Mouse (Mus musculus): ENCODE data around the gene Tnni3. TPM values are rescaled to one million over a fixed set of nuclear protein-coding genes. Genes with fewer than 3 reads are reported as not detected.

Tnni3 gene
- polyA plus RNA-seq, 1 experiment from 2014 or later: 0.81 TPM

DNA sequence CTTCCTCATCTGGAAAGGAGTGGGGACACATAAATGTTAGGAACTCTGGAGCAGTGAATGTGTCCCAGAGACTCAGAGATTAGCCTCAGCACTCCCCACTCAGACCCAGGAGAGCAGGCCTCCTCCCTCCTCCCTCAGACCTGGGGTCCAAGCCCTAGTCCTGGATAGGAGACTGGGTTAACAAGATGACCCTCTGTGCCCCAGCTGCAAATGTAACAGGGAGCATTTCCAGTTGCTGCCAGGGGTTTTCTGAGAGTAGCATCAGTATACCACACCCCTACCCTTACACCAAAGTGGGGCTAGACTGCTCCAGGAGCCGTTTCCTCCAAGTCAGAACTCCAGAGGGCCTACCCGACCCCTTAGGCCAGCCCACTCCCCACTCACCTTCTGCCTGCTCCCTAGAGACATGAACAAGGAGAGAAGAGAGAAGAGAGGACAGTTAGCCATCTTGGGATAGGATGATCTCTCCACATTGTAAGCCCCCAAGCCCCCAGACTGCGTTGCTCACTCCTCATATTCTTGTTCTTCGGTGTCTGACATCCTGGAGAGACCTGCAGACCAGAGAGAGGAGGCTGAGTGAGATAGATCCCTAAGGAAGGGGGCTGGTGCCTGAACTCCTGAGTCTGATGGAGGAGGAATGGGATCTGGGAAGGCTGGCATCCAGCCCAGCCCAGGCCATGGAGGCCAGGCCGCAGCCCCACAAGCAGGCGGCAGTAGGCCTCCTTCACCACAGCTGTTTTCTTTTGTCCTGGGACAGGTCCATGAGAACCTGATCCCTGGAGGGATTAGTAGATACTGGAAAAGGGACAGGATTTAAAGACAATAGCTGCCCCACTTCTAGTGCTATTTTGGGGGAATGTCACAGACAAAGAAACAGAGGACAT is 10.0 kb downstream of the Tnni3 start:
- Histone ChIP-seq H3K9me3 (replicated peaks; ENCODE audit: control insufficient read depth, low read length) (no peaks in the 10 kb centered on the region), H3K4me3 (ENCODE audit: low read depth, low read length) (no peak overlapping the region), H3K9ac (ENCODE audit: low read length) (no peak overlapping the region), H3K4me2 (ENCODE audit: low read length) (no peak overlapping the region), H3K27ac (ENCODE audit: low read depth, low read length) (no peak overlapping the region), H3K4me1 (ENCODE audit: control insufficient read depth, insufficient read depth, low read length) (no peaks in the 10 kb centered on the region), H3K27me3 (replicated peaks; ENCODE audit: control insufficient read depth, insufficient read depth, low read length) (no peaks in the 10 kb centered on the region), H3K36me3 (ENCODE audit: control insufficient read depth, insufficient read depth, low read length) (no peaks in the 10 kb centered on the region)
- WGBS: 46% methylated on average over 6 of the region's 6 CpGs
- ATAC-seq (no peak), DNase-seq (ENCODE audit: low spot score) (no peak)

DNA sequence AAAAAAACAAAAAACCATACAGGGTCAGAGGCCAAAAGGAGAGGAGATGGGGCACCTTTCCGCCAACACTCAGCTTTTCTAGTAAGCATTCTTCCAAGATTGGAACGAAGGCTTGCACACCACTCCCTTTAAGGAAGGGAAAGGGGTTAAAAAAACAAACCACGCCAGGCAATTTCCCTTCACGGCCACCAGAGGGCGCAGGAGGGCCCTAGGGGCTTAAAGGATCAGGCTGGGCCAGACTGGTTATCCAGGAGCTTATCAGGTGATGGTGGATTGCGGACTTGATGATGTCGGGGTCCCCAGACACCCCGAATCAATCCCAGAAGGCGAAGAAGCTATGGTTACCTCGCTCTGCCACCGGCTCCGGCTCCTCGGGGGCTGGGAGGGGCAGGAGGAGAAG is 10.8 kb downstream of the Tnni3 start:
- WGBS: 34% methylated on average over 13 of the region's 13 CpGs
- Histone ChIP-seq H3K36me3 (ENCODE audit: control insufficient read depth, insufficient read depth, low read length) (no peaks in the 10 kb centered on the region), H3K4me3 (ENCODE audit: low read depth, low read length) (no peak overlapping the region), H3K27ac (ENCODE audit: low read depth, low read length) (no peak overlapping the region), H3K9ac (ENCODE audit: low read length) (no peak overlapping the region), H3K9me3 (replicated peaks; ENCODE audit: control insufficient read depth, low read length) (no peaks in the 10 kb centered on the region), H3K27me3 (replicated peaks; ENCODE audit: control insufficient read depth, insufficient read depth, low read length) (no peaks in the 10 kb centered on the region), H3K4me1 (ENCODE audit: control insufficient read depth, insufficient read depth, low read length) (no peaks in the 10 kb centered on the region), H3K4me2 (ENCODE audit: low read length) (no peak overlapping the region)
- ATAC-seq (no peak), DNase-seq (ENCODE audit: low spot score) (peak; percentile 34)

DNA sequence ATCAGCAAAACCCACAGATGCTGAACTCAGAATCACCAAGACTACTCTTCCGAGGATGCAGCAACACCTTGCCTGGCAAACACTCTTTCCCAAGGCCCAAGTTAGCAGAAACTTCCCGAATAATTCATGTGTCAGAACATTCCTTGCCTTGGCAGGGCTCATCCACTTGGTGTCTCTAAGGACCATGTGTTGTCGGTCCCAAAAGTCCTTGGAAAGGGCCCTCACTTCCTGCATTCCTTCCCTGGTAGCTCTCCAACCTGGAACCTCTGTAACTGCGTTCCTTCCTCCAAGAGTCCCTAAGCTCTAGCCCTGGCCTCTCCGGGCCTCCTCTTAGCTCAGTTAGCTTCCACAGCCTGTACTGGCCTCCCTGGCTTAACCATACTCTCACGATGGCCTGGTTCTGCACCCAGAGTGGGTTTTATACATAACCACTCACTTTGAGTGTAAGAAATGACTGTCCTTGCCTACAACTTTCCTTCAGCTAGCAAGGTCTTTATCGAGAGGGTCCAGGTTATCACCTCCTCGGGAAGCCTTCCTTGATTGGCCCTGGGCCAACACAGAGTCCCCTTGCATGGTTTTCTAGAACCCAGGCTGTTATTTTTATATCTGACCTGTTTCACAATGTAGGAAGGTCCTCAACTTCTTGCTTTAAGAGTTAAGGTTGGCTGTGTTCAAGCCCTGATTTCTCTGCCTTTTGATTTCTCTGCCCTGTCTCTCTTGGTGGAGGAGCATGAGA is 12.4 kb downstream of the Tnni3 start:
- Histone ChIP-seq H3K27ac (ENCODE audit: low read depth, low read length) (no peak overlapping the region), H3K4me3 (ENCODE audit: low read depth, low read length) (no peak overlapping the region), H3K4me1 (ENCODE audit: control insufficient read depth, insufficient read depth, low read length) (no peaks in the 10 kb centered on the region), H3K9me3 (replicated peaks; ENCODE audit: control insufficient read depth, low read length) (no peaks in the 10 kb centered on the region), H3K27me3 (replicated peaks; ENCODE audit: control insufficient read depth, insufficient read depth, low read length) (no peaks in the 10 kb centered on the region), H3K36me3 (ENCODE audit: control insufficient read depth, insufficient read depth, low read length) (no peaks in the 10 kb centered on the region), H3K4me2 (ENCODE audit: low read length) (no peak overlapping the region), H3K9ac (ENCODE audit: low read length) (no peak overlapping the region)
- no peak for ATAC-seq
- 80% methylated on average over 8 of the region's 8 CpGs for WGBS
- no peak for DNase-seq (ENCODE audit: low spot score)

DNA sequence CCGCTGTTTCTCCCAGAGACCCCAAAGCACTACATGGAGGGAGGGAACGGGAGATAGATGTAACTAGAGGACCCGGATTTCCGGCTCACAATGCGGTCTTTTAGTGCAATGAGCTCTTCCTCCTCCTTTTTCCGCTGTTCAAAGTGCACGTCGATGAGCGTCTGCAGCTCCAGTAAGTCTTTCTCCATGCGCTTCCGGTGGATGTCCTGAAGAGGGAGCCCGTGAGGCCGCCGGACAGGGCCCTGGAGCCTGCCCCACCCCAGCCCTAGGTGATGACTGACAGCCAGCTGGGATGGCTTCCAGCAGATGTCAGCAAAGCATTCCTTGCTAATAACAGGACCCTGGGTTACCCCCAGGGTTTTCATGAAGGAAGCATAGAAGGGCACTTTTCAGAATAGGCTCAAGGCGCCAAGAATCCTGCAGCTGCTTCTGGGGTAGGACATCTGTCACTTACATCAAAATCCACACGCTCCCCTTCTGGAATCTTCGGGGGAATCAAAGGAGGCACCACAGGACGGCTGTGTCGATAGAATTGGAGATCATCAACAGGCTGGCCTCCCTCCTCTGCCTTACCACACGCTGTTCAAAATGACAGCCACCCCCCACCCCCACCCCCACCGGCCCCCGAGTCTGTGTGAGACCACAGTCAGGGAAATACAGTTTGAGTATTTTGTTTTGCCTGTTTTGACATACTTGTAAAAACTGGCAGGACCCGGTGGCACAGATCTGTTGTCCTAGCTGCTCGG is 14.0 kb downstream of the Tnni3 start:
- WGBS: 16% methylated on average over 24 of the region's 24 CpGs
- H3K27ac ChIP-seq (ENCODE audit: low read depth, low read length): no peak overlapping the region
- no peak overlapping the region for H3K9ac ChIP-seq (ENCODE audit: low read length)

DNA sequence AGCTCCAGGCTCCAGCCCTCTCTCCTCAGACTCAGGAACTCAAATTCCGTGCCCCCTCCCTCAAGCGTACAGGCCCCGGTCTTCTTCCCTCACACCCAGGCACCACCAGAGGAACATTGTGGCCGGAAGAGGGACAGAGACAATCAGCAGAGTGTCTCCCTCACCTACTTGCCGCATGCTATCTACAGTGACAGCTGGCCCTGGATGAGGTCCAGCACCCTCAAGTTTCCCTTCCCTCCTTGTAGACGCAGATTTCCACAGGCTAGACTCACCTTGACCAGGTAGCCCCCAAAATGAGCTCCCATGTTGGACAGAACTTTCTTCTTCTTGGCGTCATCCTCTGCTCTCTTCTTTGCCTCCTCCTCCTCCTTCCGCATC is 15.3 kb downstream of the Tnni3 start:
- H3K9ac ChIP-seq (ENCODE audit: low read length): no peak overlapping the region
- ATAC-seq (no peak), DNase-seq (ENCODE audit: low spot score) (no peak)
- H3K4me1 ChIP-seq (ENCODE audit: control insufficient read depth, insufficient read depth, low read length): no peaks in the 10 kb centered on the region
- no peaks in the 10 kb centered on the region for H3K27me3 ChIP-seq (replicated peaks; ENCODE audit: control insufficient read depth, insufficient read depth, low read length)
- no peaks in the 10 kb centered on the region for H3K36me3 ChIP-seq (ENCODE audit: control insufficient read depth, insufficient read depth, low read length)
- no peak overlapping the region for H3K4me2 ChIP-seq (ENCODE audit: low read length)
- no peaks in the 10 kb centered on the region for H3K9me3 ChIP-seq (replicated peaks; ENCODE audit: control insufficient read depth, low read length)
- no peak overlapping the region for H3K27ac ChIP-seq (ENCODE audit: low read depth, low read length)
- 91% methylated on average over 8 of the region's 8 CpGs for WGBS
- no peak overlapping the region for H3K4me3 ChIP-seq (ENCODE audit: low read depth, low read length)

More for the DNA sequence above, 14.0 kb downstream of the Tnni3 start:
- H3K4me2 ChIP-seq (ENCODE audit: low read length): no peak overlapping the region
- DNase-seq (ENCODE audit: low spot score) (peak; percentile 82), ATAC-seq (peak; percentile 74)
- no peaks in the 10 kb centered on the region for H3K36me3 ChIP-seq (ENCODE audit: control insufficient read depth, insufficient read depth, low read length)
- no peaks in the 10 kb centered on the region for H3K27me3 ChIP-seq (replicated peaks; ENCODE audit: control insufficient read depth, insufficient read depth, low read length)
- H3K4me3 ChIP-seq (ENCODE audit: low read depth, low read length): no peak overlapping the region
- H3K9me3 ChIP-seq (replicated peaks; ENCODE audit: control insufficient read depth, low read length): no peaks in the 10 kb centered on the region
- no peaks in the 10 kb centered on the region for H3K4me1 ChIP-seq (ENCODE audit: control insufficient read depth, insufficient read depth, low read length)

DNA sequence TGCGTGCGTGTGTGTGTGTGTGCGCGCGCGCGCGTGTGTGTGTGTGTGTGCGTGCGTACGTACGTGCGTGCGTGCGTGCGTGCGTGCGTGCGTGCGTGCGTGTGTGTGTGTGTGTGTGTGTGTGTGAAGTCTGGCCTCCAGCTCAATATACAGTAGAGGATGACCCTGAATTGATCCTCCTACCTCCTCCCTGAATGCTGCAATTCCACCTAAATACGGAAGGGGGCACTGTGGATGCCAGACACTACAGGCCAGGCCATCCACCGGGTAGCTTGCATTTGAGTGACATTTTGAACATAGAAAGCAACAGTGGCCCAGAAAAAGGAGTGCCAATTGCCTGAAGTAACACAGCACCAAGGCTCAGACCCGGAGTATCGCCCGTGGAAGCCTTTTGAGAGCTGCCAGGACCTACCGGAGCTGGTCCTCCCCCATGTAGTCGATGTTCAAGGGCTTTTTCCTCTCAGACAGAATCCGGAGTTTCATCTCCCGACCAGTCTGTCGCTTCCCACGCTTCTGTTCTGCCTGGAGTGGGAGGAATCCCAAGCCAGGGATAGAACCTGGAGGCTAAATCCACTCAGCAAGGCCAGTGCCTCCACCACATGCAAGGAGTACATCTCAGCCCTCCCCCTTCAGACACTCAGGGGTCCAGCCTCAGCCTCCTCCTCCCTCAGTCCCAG is 15.8 kb downstream of the Tnni3 start:
- H3K27ac ChIP-seq (ENCODE audit: low read depth, low read length): no peak overlapping the region
- 87% methylated on average over 24 of the region's 32 CpGs for WGBS
- DNase-seq (ENCODE audit: low spot score) (no peak), ATAC-seq (no peak)
- H3K4me3 ChIP-seq (ENCODE audit: low read depth, low read length): no peak overlapping the region
- no peak overlapping the region for H3K4me2 ChIP-seq (ENCODE audit: low read length)
- no peaks in the 10 kb centered on the region for H3K27me3 ChIP-seq (replicated peaks; ENCODE audit: control insufficient read depth, insufficient read depth, low read length)
- no peak overlapping the region for H3K9ac ChIP-seq (ENCODE audit: low read length)
- H3K36me3 ChIP-seq (ENCODE audit: control insufficient read depth, insufficient read depth, low read length): no peaks in the 10 kb centered on the region
- H3K4me1 ChIP-seq (ENCODE audit: control insufficient read depth, insufficient read depth, low read length): no peaks in the 10 kb centered on the region
- no peaks in the 10 kb centered on the region for H3K9me3 ChIP-seq (replicated peaks; ENCODE audit: control insufficient read depth, low read length)

DNA sequence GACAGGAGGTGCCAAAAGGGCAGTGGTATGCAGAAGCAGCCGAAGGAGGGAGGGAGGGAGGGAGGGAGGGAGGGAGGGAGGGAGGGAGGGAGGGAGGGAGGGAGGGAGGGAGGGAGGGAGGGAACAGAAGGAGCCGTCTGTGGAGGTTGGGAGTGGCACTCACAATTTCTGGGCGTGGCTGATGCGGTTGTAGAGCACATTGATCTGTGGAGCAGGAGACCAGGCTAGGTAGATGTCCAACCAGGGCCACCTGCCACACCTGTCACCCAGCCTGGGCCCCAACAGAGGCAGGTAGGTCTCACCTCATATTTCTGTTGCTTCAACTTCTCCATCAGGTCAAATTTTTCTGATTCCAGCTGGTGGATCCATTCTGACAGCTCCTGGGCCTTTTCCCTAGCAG is 16.8 kb downstream of the Tnni3 start:
- no peak for DNase-seq (ENCODE audit: low spot score)
- no peak overlapping the region for H3K4me2 ChIP-seq (ENCODE audit: low read length)
- ATAC-seq: no peak
- no peak overlapping the region for H3K27ac ChIP-seq (ENCODE audit: low read depth, low read length)
- H3K27me3 ChIP-seq (replicated peaks; ENCODE audit: control insufficient read depth, insufficient read depth, low read length): no peaks in the 10 kb centered on the region
- no peak overlapping the region for H3K9ac ChIP-seq (ENCODE audit: low read length)
- no peaks in the 10 kb centered on the region for H3K9me3 ChIP-seq (replicated peaks; ENCODE audit: control insufficient read depth, low read length)
- H3K36me3 ChIP-seq (ENCODE audit: control insufficient read depth, insufficient read depth, low read length): no peaks in the 10 kb centered on the region
- peaks cover 2% of the 10 kb centered on the region; the same call in 1 of the 2 replicates for H3K4me1 ChIP-seq (ENCODE audit: control insufficient read depth, insufficient read depth, low read length)
- WGBS: 63% methylated on average over 3 of the region's 4 CpGs
- H3K4me3 ChIP-seq (ENCODE audit: low read depth, low read length): no peak overlapping the region

DNA sequence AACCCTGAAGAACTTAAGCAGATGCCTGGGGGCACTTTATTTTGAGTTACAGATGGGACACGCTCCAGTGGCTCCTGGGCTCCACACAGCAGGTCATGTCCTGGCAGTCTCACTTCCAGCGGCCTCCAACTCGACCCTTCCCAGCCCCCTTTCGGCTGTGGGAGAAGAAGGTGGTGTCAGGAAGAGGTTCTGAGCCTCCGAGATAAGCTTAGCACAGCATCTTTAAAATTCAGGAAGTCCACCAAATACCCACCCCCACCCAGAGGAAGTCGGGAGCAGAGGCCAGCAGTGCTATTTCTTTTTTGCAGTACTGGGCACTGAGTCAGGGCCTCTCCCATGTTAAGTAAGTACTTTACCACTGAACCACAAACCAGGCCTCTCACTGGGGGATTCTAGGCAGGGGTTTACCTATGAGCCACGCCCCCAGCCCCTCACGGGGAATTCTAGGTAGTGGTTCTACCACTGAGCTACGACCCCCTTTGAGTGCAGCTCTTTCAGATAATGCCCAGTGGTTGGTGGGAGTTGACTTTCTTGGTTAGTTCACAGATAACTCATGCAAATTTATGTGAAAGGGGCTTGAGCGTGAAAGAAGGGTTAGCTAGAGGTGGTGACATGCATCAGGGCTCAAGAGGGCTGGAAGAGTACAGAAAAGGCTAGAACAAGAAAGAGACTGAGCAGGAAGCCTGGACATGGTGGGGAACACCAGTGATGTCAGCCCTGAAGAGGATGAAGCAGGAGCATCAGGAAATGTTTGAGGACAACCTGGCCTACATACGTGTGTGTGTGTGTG is 19.2 kb downstream of the Tnni3 start:
- no peaks in the 10 kb centered on the region for H3K27me3 ChIP-seq (replicated peaks; ENCODE audit: control insufficient read depth, insufficient read depth, low read length)
- H3K9me3 ChIP-seq (replicated peaks; ENCODE audit: control insufficient read depth, low read length): no peaks in the 10 kb centered on the region
- no peak overlapping the region for H3K27ac ChIP-seq (ENCODE audit: low read depth, low read length)
- ATAC-seq (no peak), DNase-seq (ENCODE audit: low spot score) (no peak)
- WGBS: 69% methylated on average over 11 of the region's 11 CpGs
- H3K9ac ChIP-seq (ENCODE audit: low read length): no peak overlapping the region
- H3K4me3 ChIP-seq (ENCODE audit: low read depth, low read length): no peak overlapping the region
- H3K4me2 ChIP-seq (ENCODE audit: low read length): no peak overlapping the region
- no peaks in the 10 kb centered on the region for H3K36me3 ChIP-seq (ENCODE audit: control insufficient read depth, insufficient read depth, low read length)
- H3K4me1 ChIP-seq (ENCODE audit: control insufficient read depth, insufficient read depth, low read length): peaks cover 12% of the 10 kb centered on the region
